Mouse (Mus musculus) C2C12 (cell line): ENCODE measurements around the gene Dyrk1b.

Source experiments
- CTCF ChIP-seq: IDR thresholded peaks from one replicate; pipeline ENCODE4 v1.5.1; 2011; ENCODE audit not compliant: control insufficient read depth, insufficient read depth, insufficient read length
- MAX ChIP-seq: IDR thresholded peaks from one replicate; pipeline ENCODE4 v1.6.1; 2011; ENCODE audit warnings: mild to moderate bottlenecking, control low read depth
- MYOD1 ChIP-seq: IDR thresholded peaks from one replicate; pipeline ENCODE4 v1.6.1; 2011; ENCODE audit warnings: low read depth; ENCODE audit not compliant: control insufficient read depth, insufficient read length

DNA sequence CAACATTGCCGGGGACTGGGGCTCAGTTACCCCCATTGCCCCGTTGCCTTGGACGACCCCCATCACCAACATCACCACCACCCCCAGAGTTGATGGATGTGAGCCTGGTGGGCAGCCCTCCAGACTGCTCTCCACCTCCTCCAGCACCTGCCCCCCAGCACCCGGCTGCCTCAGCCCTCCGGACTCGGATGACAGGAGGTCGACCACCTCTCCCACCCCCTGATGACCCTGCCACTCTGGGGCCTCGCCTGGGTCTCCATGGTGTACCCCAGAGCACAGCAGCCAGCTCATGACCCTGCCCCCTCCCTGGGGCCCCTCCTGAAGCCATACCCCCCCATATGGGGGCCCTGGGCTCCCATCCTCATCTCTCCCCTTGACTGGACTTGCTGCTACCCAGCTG lies 7.4 kb downstream of the Dyrk1b start:
- TF ChIP-seq MYOD1: no peak
- no peak for TF ChIP-seq CTCF
- TF ChIP-seq MAX: no peak
